Mouse (Mus musculus): ENCODE measurements around the gene Olfr314.

- no peak for TF ChIP-seq CTCF (IDR thresholded peaks at IDR 0.05)
- no peak for TF ChIP-seq POLR2A (IDR thresholded peaks at IDR 0.05; ENCODE audit: insufficient read depth, low read depth, low read length)
Measured at GRCm38 (mm10) chr11:58790053-58790452, 7.3 kb downstream of the Olfr314 start.

All from heart, adult 2 months (tissue).